Mouse (Mus musculus) heart, embryonic 13.5 days (tissue): ENCODE data around the gene Ascc1. TPM values are rescaled to one million over a fixed set of nuclear protein-coding genes. Genes with fewer than 3 reads are reported as not detected.

Experiments
- ATAC-seq: fragments of 200-750 bp; cut with Nextera tagmentation; 2 replicates; pipeline ENCODE4 v1.8.0; 2017; ENCODE audit warnings: moderate TSS enrichment; ENCODE audit not compliant: insufficient number of reproducible peaks, low FRiP score, low TSS enrichment; ENCODE audit errors: extremely low read depth
- H3K27ac ChIP-seq: fragments of 300-500 bp; sonication (generic); replicated peaks from 2 replicates; pipeline ENCODE4 v1.5.1; 2015; ENCODE audit warnings: moderate library complexity, mild to moderate bottlenecking, inconsistent platforms
- H3K27me3 ChIP-seq: fragments of 300-500 bp; sonication (generic); replicated peaks from 2 replicates; pipeline ENCODE4 v1.6.1; 2015; ENCODE audit warnings: mild to moderate bottlenecking, inconsistent platforms
- H3K36me3 ChIP-seq: fragments of 300-500 bp; sonication (generic); 2 replicates; pipeline ENCODE4 v1.6.1; 2015; ENCODE audit warnings: mild to moderate bottlenecking, inconsistent platforms
- H3K4me1 ChIP-seq: fragments of 300-500 bp; sonication (generic); 2 replicates; pipeline ENCODE4 v1.6.1; 2015; ENCODE audit warnings: inconsistent platforms
- H3K4me2 ChIP-seq: fragments of 300-500 bp; sonication (generic); 2 replicates; pipeline ENCODE4 v1.6.1; 2015; ENCODE audit warnings: inconsistent platforms, mild to moderate bottlenecking, moderate library complexity
- H3K4me3 ChIP-seq: fragments of 300-500 bp; sonication (generic); 2 replicates; pipeline ENCODE4 v1.5.1; 2015; ENCODE audit warnings: moderate library complexity, mild to moderate bottlenecking, inconsistent platforms
- H3K9ac ChIP-seq: fragments of 300-500 bp; sonication (generic); 2 replicates; pipeline ENCODE4 v1.6.1; 2015; ENCODE audit warnings: inconsistent platforms, mild to moderate bottlenecking, moderate library complexity
- H3K9me3 ChIP-seq: fragments of 300-500 bp; sonication (generic); 2 replicates; pipeline ENCODE4 v1.6.1; 2016; ENCODE audit warnings: inconsistent platforms
- WGBS: fragments of 180-500 bp; shearing (Covaris S2); methylation state at CpG from one replicate; pipeline ENCODE4 v1.1.7; 2015; ENCODE audit warnings: mixed read lengths; 5-methylcytosine and 5-hydroxymethylcytosine counted together
- polyA plus RNA-seq: library from polyadenylated mRNA; unstranded; fragments of >200 nt; fragmentation: Nextera tagmentation; extraction: Ambion mirVana; gene quantifications from 2 replicates; pipeline ENCODE4 v1.2.1, GENCODE M21; 2015

Gene Ascc1
- polyA plus RNA-seq, 1 experiment from 2014 or later, result 33.8 TPM

GRCm38 (mm10) chr10:59967309-59967942 lies 35.2 kb upstream of the Ascc1 start:
- Histone ChIP-seq H3K9ac (no peak overlapping the region), H3K9me3 (no peaks in the 10 kb centered on the region), H3K27ac (peak overlapping the region; percentile 25; the same call in 1 of the 2 replicates), H3K4me1 (peaks cover 50% of the 10 kb centered on the region), H3K27me3 (no peaks in the 10 kb centered on the region), H3K4me3 (no peak overlapping the region), H3K36me3 (no peaks in the 10 kb centered on the region), H3K4me2 (no peak overlapping the region)
- ATAC-seq, result no peak
- WGBS, result 68% methylated on average over 6 of the region's 6 CpGs

- Histone ChIP-seq H3K36me3 (no peaks in the 10 kb centered on the region), H3K4me1 (peaks cover 65% of the 10 kb centered on the region), H3K27ac (peak overlapping the region; percentile 93), H3K27me3 (no peaks in the 10 kb centered on the region), H3K9ac (peak overlapping the region; percentile 89), H3K4me2 (peak overlapping the region; percentile 85), H3K9me3 (no peaks in the 10 kb centered on the region), H3K4me3 (peak overlapping the region; percentile 60)
- no peak; the same call in 1 of the 2 replicates for ATAC-seq
- under 1% methylated on average over 25 of the region's 25 CpGs for WGBS
Measured at GRCm38 (mm10) chr10:59969821-59970449, 32.7 kb upstream of the Ascc1 start.

- Histone ChIP-seq H3K4me2 (peak overlapping the region; percentile 85), H3K4me3 (peak overlapping the region; percentile 60), H3K27ac (peak overlapping the region; percentile 93), H3K4me1 (peaks cover 65% of the 10 kb centered on the region), H3K36me3 (no peaks in the 10 kb centered on the region), H3K27me3 (no peaks in the 10 kb centered on the region), H3K9me3 (no peaks in the 10 kb centered on the region), H3K9ac (peak overlapping the region; percentile 89)
- ATAC-seq, result no peak
- WGBS, result 20% methylated on average over 6 of the region's 6 CpGs
Measured at GRCm38 (mm10) chr10:59970450-59971062, 32.0 kb upstream of the Ascc1 start.

- no peak for ATAC-seq
- no peak overlapping the region for H3K27ac ChIP-seq
- WGBS, result 84% methylated on average over 8 of the region's 8 CpGs
- H3K4me1 ChIP-seq, result peaks cover 62% of the 10 kb centered on the region
- H3K9me3 ChIP-seq, result no peaks in the 10 kb centered on the region
- H3K4me2 ChIP-seq, result no peak overlapping the region
- no peaks in the 10 kb centered on the region for H3K27me3 ChIP-seq
- no peak overlapping the region for H3K9ac ChIP-seq
- no peak overlapping the region for H3K4me3 ChIP-seq
- no peaks in the 10 kb centered on the region for H3K36me3 ChIP-seq
Measured at GRCm38 (mm10) chr10:59971813-59972212, 30.8 kb upstream of the Ascc1 start.

- Histone ChIP-seq H3K4me3 (no peak overlapping the region), H3K36me3 (no peaks in the 10 kb centered on the region), H3K4me2 (no peak overlapping the region), H3K27ac (0 out of 2 replicates have a peak overlapping the region, but pooled peaks have one; percentile 46), H3K9me3 (no peaks in the 10 kb centered on the region), H3K9ac (no peak overlapping the region), H3K4me1 (peaks cover 61% of the 10 kb centered on the region), H3K27me3 (no peaks in the 10 kb centered on the region)
- no peak for ATAC-seq
- 64% methylated on average over 2 of the region's 2 CpGs for WGBS
Measured at GRCm38 (mm10) chr10:59972534-59972933, 30.1 kb upstream of the Ascc1 start.

- Histone ChIP-seq H3K9me3 (no peaks in the 10 kb centered on the region), H3K4me1 (peaks cover 61% of the 10 kb centered on the region), H3K4me3 (no peak overlapping the region), H3K36me3 (no peaks in the 10 kb centered on the region), H3K27me3 (no peaks in the 10 kb centered on the region), H3K4me2 (no peak overlapping the region), H3K9ac (no peak overlapping the region), H3K27ac (0 out of 2 replicates have a peak overlapping the region, but pooled peaks have one; percentile 46)
- 82% methylated on average over 6 of the region's 6 CpGs for WGBS
- ATAC-seq, result no peak
Measured at GRCm38 (mm10) chr10:59972999-59973398, 29.6 kb upstream of the Ascc1 start.

- H3K9me3 ChIP-seq, result no peaks in the 10 kb centered on the region
- no peaks in the 10 kb centered on the region for H3K36me3 ChIP-seq
- no peak for ATAC-seq
- no peak overlapping the region for H3K9ac ChIP-seq
- H3K27ac ChIP-seq, result peak overlapping the region; percentile 79
- WGBS, result 91% methylated on average over 4 of the region's 4 CpGs
- H3K27me3 ChIP-seq, result no peaks in the 10 kb centered on the region
- no peak overlapping the region for H3K4me2 ChIP-seq
- H3K4me3 ChIP-seq, result no peak overlapping the region
- H3K4me1 ChIP-seq, result peaks cover 65% of the 10 kb centered on the region
Measured at GRCm38 (mm10) chr10:59973400-59973799, 29.2 kb upstream of the Ascc1 start.

GRCm38 (mm10) chr10:59974191-59974664 lies 28.4 kb upstream of the Ascc1 start:
- no peaks in the 10 kb centered on the region for H3K36me3 ChIP-seq
- 0 out of 2 replicates have a peak overlapping the region, but pooled peaks have one; percentile 6 for H3K4me2 ChIP-seq
- peaks cover 73% of the 10 kb centered on the region for H3K4me1 ChIP-seq
- peak overlapping the region; percentile 57; the same call in 1 of the 2 replicates for H3K9ac ChIP-seq
- ATAC-seq, result 0 out of 2 replicates have a peak, but pooled peaks have one; percentile 17
- peak overlapping the region; percentile 79 for H3K27ac ChIP-seq
- no peak overlapping the region for H3K4me3 ChIP-seq
- 23% methylated on average over 6 of the region's 6 CpGs for WGBS
- H3K27me3 ChIP-seq, result no peaks in the 10 kb centered on the region
- no peaks in the 10 kb centered on the region for H3K9me3 ChIP-seq

GRCm38 (mm10) chr10:59974786-59975185 lies 27.8 kb upstream of the Ascc1 start:
- Histone ChIP-seq H3K36me3 (no peaks in the 10 kb centered on the region), H3K27me3 (no peaks in the 10 kb centered on the region), H3K4me1 (peaks cover 75% of the 10 kb centered on the region), H3K27ac (peak overlapping the region; percentile 79), H3K9me3 (no peaks in the 10 kb centered on the region), H3K4me3 (no peak overlapping the region), H3K4me2 (0 out of 2 replicates have a peak overlapping the region, but pooled peaks have one; percentile 6), H3K9ac (peak overlapping the region; percentile 57; the same call in 1 of the 2 replicates)
- no peak for ATAC-seq
- 37% methylated on average over 3 of the region's 3 CpGs for WGBS

- 55% methylated on average over 2 of the region's 4 CpGs for WGBS
- ATAC-seq, result no peak
- Histone ChIP-seq H3K9ac (no peak overlapping the region), H3K4me2 (no peak overlapping the region), H3K27ac (no peak overlapping the region), H3K36me3 (no peaks in the 10 kb centered on the region), H3K9me3 (no peaks in the 10 kb centered on the region), H3K4me3 (no peak overlapping the region), H3K27me3 (no peaks in the 10 kb centered on the region), H3K4me1 (peaks cover 80% of the 10 kb centered on the region)
Measured at GRCm38 (mm10) chr10:59977141-59977540, 25.5 kb upstream of the Ascc1 start.

GRCm38 (mm10) chr10:59977715-59978343 lies 24.8 kb upstream of the Ascc1 start:
- peaks cover 82% of the 10 kb centered on the region for H3K4me1 ChIP-seq
- no peak overlapping the region for H3K4me2 ChIP-seq
- peak overlapping the region; percentile 33; the same call in 1 of the 2 replicates for H3K9ac ChIP-seq
- ATAC-seq, result no peak
- H3K9me3 ChIP-seq, result no peaks in the 10 kb centered on the region
- WGBS, result 84% methylated on average over 5 of the region's 5 CpGs
- H3K36me3 ChIP-seq, result no peaks in the 10 kb centered on the region
- no peaks in the 10 kb centered on the region for H3K27me3 ChIP-seq
- H3K4me3 ChIP-seq, result no peak overlapping the region
- H3K27ac ChIP-seq, result peak overlapping the region; percentile 78
